Mouse (Mus musculus) MEL (cell line): ENCODE measurements around the gene Gmpr2.

Source experiments
- CHD1 ChIP-seq: IDR thresholded peaks from 2 replicates; pipeline ENCODE4 v1.6.1; 2012; ENCODE audit warnings: low read depth, mild to moderate bottlenecking, inconsistent platforms, low read length, improper control_type of control experiment
- CTCF ChIP-seq, 3 experiments: IDR thresholded peaks in 2 of 3; conservative IDR thresholded peaks in 1 of 3; 2 replicates each; pipeline ENCODE4 v1.5.1; 2011 to 2012; ENCODE audit warnings: low read length in 3 of 3, low read depth in 2 of 3, mild to moderate bottlenecking in 2 of 3, improper control_type of control experiment in 1 of 3, inconsistent platforms in 1 of 3, mixed read lengths in 1 of 3, moderate library complexity in 1 of 3; ENCODE audit not compliant: control insufficient read depth in 1 of 3, insufficient read depth in 1 of 3, poor library complexity in 1 of 3, severe bottlenecking in 1 of 3
- HCFC1 ChIP-seq: IDR thresholded peaks from 2 replicates; pipeline ENCODE4 v1.6.1; 2012; ENCODE audit warnings: low read depth, mild to moderate bottlenecking, inconsistent platforms, low read length, improper control_type of control experiment, moderate library complexity
- NRF1 ChIP-seq: IDR thresholded peaks from 2 replicates; pipeline ENCODE4 v1.6.1; 2014; ENCODE audit warnings: low read depth, mild to moderate bottlenecking, inconsistent platforms, low read length, improper control_type of control experiment, moderate library complexity; ENCODE audit not compliant: poor library complexity, insufficient read depth, severe bottlenecking
- SIN3A ChIP-seq: IDR thresholded peaks from 2 replicates; pipeline ENCODE4 v1.6.1; 2012; ENCODE audit warnings: low read length, improper control_type of control experiment, inconsistent platforms
- TCF12 ChIP-seq: IDR thresholded peaks from 2 replicates; pipeline ENCODE4 v1.6.1; 2014; ENCODE audit warnings: low read depth, mild to moderate bottlenecking, inconsistent platforms, low read length, improper control_type of control experiment, moderate library complexity
- ZC3H11A ChIP-seq: IDR thresholded peaks from 2 replicates; pipeline ENCODE4 v1.6.1; 2012; ENCODE audit warnings: low read depth, mild to moderate bottlenecking, inconsistent platforms, low read length, improper control_type of control experiment

- no peak for TF ChIP-seq CTCF (IDR thresholded peaks at IDR 0.05 in 2 of 3, conservative IDR thresholded peaks at IDR 0.05 in 1 of 3; ENCODE audit: control insufficient read depth in 1 of 3, insufficient read depth in 1 of 3, low read depth in 2 of 3, low read length in 3 of 3, poor library complexity in 1 of 3, severe bottlenecking in 1 of 3)
- TF ChIP-seq ZC3H11A, result no peak
- TF ChIP-seq CHD1, result no peak
- no peak for TF ChIP-seq TCF12
- no peak for TF ChIP-seq SIN3A
- peak; percentile 22 for TF ChIP-seq HCFC1
- no peak for TF ChIP-seq NRF1
Observed at GRCm38 (mm10) chr14:55713007-55713728, 41.4 kb downstream of the Gmpr2 start.
